In the genomic region with DNA sequence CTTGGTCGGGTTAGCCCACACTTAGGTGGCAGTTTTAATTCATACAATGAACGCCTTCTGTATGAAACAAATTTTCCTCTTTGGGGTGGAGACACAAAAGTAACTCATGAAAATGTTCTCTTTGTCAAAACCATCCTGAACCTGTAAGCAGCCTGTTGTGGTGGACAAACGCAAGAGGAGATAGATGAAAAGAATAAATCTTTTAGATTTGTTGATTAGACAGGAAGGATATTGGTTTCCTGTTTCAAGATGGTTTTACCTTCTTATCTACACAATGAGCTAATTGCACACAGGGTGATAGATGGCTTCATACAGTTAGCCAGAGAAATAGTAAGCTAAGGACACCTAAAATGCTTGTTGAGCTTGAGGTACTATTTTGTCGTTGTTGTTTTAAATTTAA, we compare ENCODE assay signal across 25 mouse cellular contexts. TPM values are rescaled to one million over a fixed set of nuclear protein-coding genes. Genes with fewer than 3 reads are reported as not detected.
"Had no signal": no experiment of that assay in that cellular context is flagged by ENCODE, and none has a peak within 500 bp of the region (broad histone marks: within the 10 kb centered on the region; RNA-seq: fewer than 3 reads in every experiment).

No protein-coding gene starts in this region.

- DNase-seq: kidney, adult 18-20 months; kidney, adult 9 months; kidney, postnatal 14 days; kidney, postnatal 4 days; liver; lung, adult 18-20 months; lung, postnatal 10 days; lung, postnatal 36 days; midbrain, embryonic 14.5 days; thymus, adult 18-20 months had no signal

- H3K4me1 ChIP-seq: limb, embryonic 10.5 days; liver, embryonic 12.5 days; liver, embryonic 15.5 days; neural tube, embryonic 12.5 days; neural tube, embryonic 15.5 days had no signal

- H3K27ac ChIP-seq: limb, embryonic 10.5 days; limb, embryonic 13.5 days; liver, embryonic 12.5 days; liver, embryonic 15.5 days; lung, embryonic 15.5 days; neural tube, embryonic 12.5 days; neural tube, embryonic 15.5 days had no signal

- H3K4me3 ChIP-seq: limb, embryonic 10.5 days; limb, embryonic 13.5 days; liver, embryonic 12.5 days; liver, embryonic 15.5 days; lung, embryonic 15.5 days; neural tube, embryonic 12.5 days; neural tube, embryonic 15.5 days had no signal

- ATAC-seq: liver, embryonic 12.5 days had no signal

- H3K36me3 ChIP-seq: limb, embryonic 10.5 days; limb, embryonic 13.5 days; liver, embryonic 12.5 days; liver, embryonic 15.5 days; lung, embryonic 15.5 days; neural tube, embryonic 12.5 days; neural tube, embryonic 15.5 days had no signal

- H3K27me3 ChIP-seq: limb, embryonic 13.5 days; liver, embryonic 12.5 days; liver, embryonic 15.5 days; lung, embryonic 15.5 days; neural tube, embryonic 12.5 days; neural tube, embryonic 15.5 days had no signal

RNA-seq across cellular contexts. Expression of gene Il2, which starts 0.4 kb away (rescaled TPM):
- total RNA-seq: layer of hippocampus, adult 18-20 months; layer of hippocampus, postnatal 14 days; left cerebral cortex, adult 18-20 months; left cerebral cortex, postnatal 25 days; megakaryocyte-erythroid progenitor cell, adult 5-6 weeks; midbrain, postnatal 0 days had no signal
- polyA plus RNA-seq: spleen, adult 2 months; testis, adult 2 months had no signal
